26 mouse cellular contexts compared by ENCODE assay signal in genomic region chr4:141386150-141386549, GRCm38 (mm10). TPM values are rescaled to one million over a fixed set of nuclear protein-coding genes. Genes with fewer than 3 reads are reported as not detected.
DNase-seq lines count a peak whose midpoint lies in the region; ATAC-seq and TF ChIP-seq lines count a peak whose summit lies in the region.
"Had no signal": no experiment of that assay in that cellular context is flagged by ENCODE, and none has a peak within 500 bp of the region (broad histone marks: within the 10 kb centered on the region; RNA-seq: fewer than 3 reads in every experiment).

No protein-coding gene starts in this region.

- H3K9me3 ChIP-seq in lung, postnatal 0 days (ENCODE audit: low read length) = no peaks in the 10 kb centered on the region
- no peaks in the 10 kb centered on the region for H3K9me3 ChIP-seq in stomach, postnatal 0 days (ENCODE audit: control insufficient read depth, low read length)
- H3K9me3 ChIP-seq: embryonic facial prominence, embryonic 15.5 days; forebrain, embryonic 10.5 days; heart, embryonic 10.5 days; hindbrain, embryonic 10.5 days; midbrain, embryonic 13.5 days; neural tube, embryonic 15.5 days; stomach, embryonic 15.5 days had no signal

- TF ChIP-seq CTCF in kidney, adult 2 months (conservative IDR thresholded peaks at IDR 0.05; ENCODE audit: insufficient read depth, insufficient read length, low read depth, low read length) = 0 out of 2 replicates have a peak, but pooled peaks have one; percentile 21
- TF ChIP-seq CTCF in lung, postnatal 0 days (IDR thresholded peaks at IDR 0.05) = peak; percentile 15
- peak; percentile 45 for TF ChIP-seq CTCF in stomach, postnatal 0 days (IDR thresholded peaks at IDR 0.05; ENCODE audit: low read depth)

- no peak overlapping the region for H3K27ac ChIP-seq in kidney, adult 2 months (ENCODE audit: insufficient read depth, low read depth, low read length)
- H3K27ac ChIP-seq in lung, postnatal 0 days (ENCODE audit: low read length) = no peak overlapping the region
- H3K27ac ChIP-seq in stomach, postnatal 0 days (replicated peaks) = no peak overlapping the region
- H3K27ac ChIP-seq: embryonic facial prominence, embryonic 15.5 days; forebrain, embryonic 10.5 days; gastrocnemius, adult 2 months; heart, embryonic 10.5 days; hindbrain, embryonic 10.5 days; midbrain, embryonic 13.5 days; neural tube, embryonic 15.5 days; stomach, embryonic 15.5 days had no signal

- ATAC-seq in lung, postnatal 0 days = no peak
- ATAC-seq in stomach, postnatal 0 days (ENCODE audit: low FRiP score, low TSS enrichment) = no peak
- ATAC-seq: midbrain, embryonic 13.5 days had no signal

- H3K27me3 ChIP-seq in kidney, adult 2 months (replicated peaks; ENCODE audit: control insufficient read depth, insufficient read depth, low read length) = no peaks in the 10 kb centered on the region
- H3K27me3 ChIP-seq in lung, postnatal 0 days (replicated peaks; ENCODE audit: insufficient read depth, low read length) = peaks cover 8% of the 10 kb centered on the region; the same call in 1 of the 2 replicates
- no peaks in the 10 kb centered on the region for H3K27me3 ChIP-seq in stomach, postnatal 0 days (ENCODE audit: control insufficient read depth, insufficient read depth, low read length)

- no peak for TF ChIP-seq EP300 in lung, postnatal 0 days (IDR thresholded peaks at IDR 0.05)
- TF ChIP-seq EP300 in stomach, postnatal 0 days (optimal IDR thresholded peaks at IDR 0.05) = no peak

- no peak for TF ChIP-seq POLR2A in kidney, adult 2 months (IDR thresholded peaks at IDR 0.05; ENCODE audit: low read depth, low read length)

- no peak overlapping the region for H3K4me3 ChIP-seq in kidney, adult 2 months (ENCODE audit: insufficient read depth, low read depth, low read length)
- H3K4me3 ChIP-seq in lung, postnatal 0 days (ENCODE audit: low read depth, low read length) = no peak overlapping the region
- no peak overlapping the region for H3K4me3 ChIP-seq in stomach, postnatal 0 days (ENCODE audit: low read depth, low read length)
- H3K4me3 ChIP-seq: embryonic facial prominence, embryonic 15.5 days; forebrain, embryonic 10.5 days; gastrocnemius, adult 2 months; heart, embryonic 10.5 days; hindbrain, embryonic 10.5 days; midbrain, embryonic 13.5 days; neural tube, embryonic 15.5 days; stomach, embryonic 15.5 days had no signal

- no peak overlapping the region for H3K4me2 ChIP-seq in lung, postnatal 0 days (replicated peaks; ENCODE audit: low read depth, low read length)
- no peak overlapping the region for H3K4me2 ChIP-seq in stomach, postnatal 0 days (replicated peaks; ENCODE audit: low read depth)
- H3K4me2 ChIP-seq: embryonic facial prominence, embryonic 15.5 days; midbrain, embryonic 13.5 days; neural tube, embryonic 15.5 days; stomach, embryonic 15.5 days had no signal

- no peak overlapping the region for H3K9ac ChIP-seq in lung, postnatal 0 days (replicated peaks; ENCODE audit: low read depth)
- no peak overlapping the region for H3K9ac ChIP-seq in stomach, postnatal 0 days (ENCODE audit: low read length)
- H3K9ac ChIP-seq: embryonic facial prominence, embryonic 15.5 days; midbrain, embryonic 13.5 days; neural tube, embryonic 15.5 days; stomach, embryonic 15.5 days had no signal

- H3K4me1 ChIP-seq in kidney, adult 2 months (ENCODE audit: control insufficient read depth, insufficient read depth, low read length) = no peaks in the 10 kb centered on the region
- peaks cover 7% of the 10 kb centered on the region for H3K4me1 ChIP-seq in lung, postnatal 0 days (ENCODE audit: insufficient read depth, low read depth, low read length)
- H3K4me1 ChIP-seq in stomach, postnatal 0 days (replicated peaks; ENCODE audit: control insufficient read depth, insufficient read depth) = peaks cover 3% of the 10 kb centered on the region; the same call in 1 of the 2 replicates

- no peak for DNase-seq in kidney, adult 2 months
- DNase-seq in kidney, postnatal 14 days = no peak
- DNase-seq in lung, postnatal 0 days (ENCODE audit: low spot score) = no peak
- no peak for DNase-seq in lung, adult 18-20 months
- DNase-seq in ES-CJ7 (ENCODE audit: low read depth, low spot score) = peak; percentile 50
- no peak for DNase-seq in stomach, postnatal 0 days (ENCODE audit: low spot score)
- no peak for DNase-seq in spleen, postnatal 14 days (ENCODE audit: low spot score in 2 of 2)
- DNase-seq: cerebellum, adult 9-11 months; gastrocnemius, adult 2 months; layer of hippocampus, postnatal 36 days; liver; right cerebral cortex, postnatal 25 days; thymus, adult 2 months had no signal

- 80% methylated on average over 7 of the region's 7 CpGs for WGBS in kidney, adult 2 months
- WGBS in lung, postnatal 0 days = 73% methylated on average over 7 of the region's 7 CpGs
- 70% methylated on average over 7 of the region's 7 CpGs for WGBS in stomach, postnatal 0 days

- H3K36me3 ChIP-seq in kidney, adult 2 months (ENCODE audit: control insufficient read depth, insufficient read depth, low read length) = no peaks in the 10 kb centered on the region
- no peaks in the 10 kb centered on the region for H3K36me3 ChIP-seq in lung, postnatal 0 days (ENCODE audit: insufficient read depth, low read length)
- H3K36me3 ChIP-seq in stomach, postnatal 0 days (ENCODE audit: control insufficient read depth, insufficient read depth, low read length) = no peaks in the 10 kb centered on the region
- H3K36me3 ChIP-seq: embryonic facial prominence, embryonic 15.5 days; forebrain, embryonic 10.5 days; heart, embryonic 10.5 days; hindbrain, embryonic 10.5 days; midbrain, embryonic 13.5 days; stomach, embryonic 15.5 days had no signal

RNA-seq across cellular contexts. Expression of gene Clcnka, which starts 12.4 kb away (rescaled TPM):
- polyA plus RNA-seq in kidney, adult 2 months (2012; rRNA removed) = 99.3 and 105 TPM in 2 replicates
- polyA plus RNA-seq in lung, postnatal 0 days (2015; fragmentation: Nextera tagmentation; extraction: Ambion mirVana) = 0.07 and 0.11 TPM in 2 replicates
- 0.08 TPM in 1 of 2 replicates, not detected in the other for polyA plus RNA-seq in stomach, postnatal 0 days (2015; fragmentation: Nextera tagmentation; extraction: Ambion mirVana)
- polyA plus RNA-seq: heart, postnatal 0 days; large intestine, adult 2 months; midbrain, embryonic 13.5 days; neural tube, embryonic 15.5 days; urinary bladder, adult 2 months had no signal

RNA-seq across cellular contexts. Expression of gene Fam131c, which starts 18.1 kb away (rescaled TPM):
- polyA plus RNA-seq in kidney, adult 2 months (2012; rRNA removed) = 1.8 and 2.0 TPM in 2 replicates
- 0.79 and 0.83 TPM in 2 replicates for polyA plus RNA-seq in lung, postnatal 0 days (2015; fragmentation: Nextera tagmentation; extraction: Ambion mirVana)
- polyA plus RNA-seq in stomach, postnatal 0 days (2015; fragmentation: Nextera tagmentation; extraction: Ambion mirVana) = 3.4 and 3.6 TPM in 2 replicates

RNA-seq across cellular contexts. Expression of gene Clcnkb, which starts 29.7 kb away (rescaled TPM):
- polyA plus RNA-seq in kidney, adult 2 months (2012; rRNA removed) = 286 and 318 TPM in 2 replicates
- not detected in 2 replicates for polyA plus RNA-seq in lung, postnatal 0 days (2015; fragmentation: Nextera tagmentation; extraction: Ambion mirVana)
- not detected in 2 replicates for polyA plus RNA-seq in stomach, postnatal 0 days (2015; fragmentation: Nextera tagmentation; extraction: Ambion mirVana)
- polyA plus RNA-seq: embryonic facial prominence, embryonic 15.5 days; forebrain, embryonic 10.5 days; hindbrain, embryonic 10.5 days; large intestine, adult 2 months; midbrain, embryonic 13.5 days; stomach, embryonic 15.5 days had no signal

RNA-seq across cellular contexts. Expression of gene Hspb7, which starts 34.4 kb away (rescaled TPM):
- polyA plus RNA-seq in kidney, adult 2 months (2012; rRNA removed) = 2.9 and 9.5 TPM in 2 replicates
- polyA plus RNA-seq in lung, postnatal 0 days (2015; fragmentation: Nextera tagmentation; extraction: Ambion mirVana) = 1.9 and 2.3 TPM in 2 replicates
- polyA plus RNA-seq in stomach, postnatal 0 days (2015; fragmentation: Nextera tagmentation; extraction: Ambion mirVana) = 2.3 and 3.5 TPM in 2 replicates
- polyA plus RNA-seq: forebrain, embryonic 10.5 days; hindbrain, embryonic 10.5 days; kidney, embryonic 14.5 days; midbrain, embryonic 13.5 days had no signal

RNA-seq across cellular contexts. Expression of gene Srarp, which starts 49.8 kb away (rescaled TPM):
- polyA plus RNA-seq in kidney, adult 2 months (2012; rRNA removed) = 0.11 and 0.14 TPM in 2 replicates
- not detected in 2 replicates for polyA plus RNA-seq in lung, postnatal 0 days (2015; fragmentation: Nextera tagmentation; extraction: Ambion mirVana)
- not detected in 2 replicates for polyA plus RNA-seq in stomach, postnatal 0 days (2015; fragmentation: Nextera tagmentation; extraction: Ambion mirVana)
- polyA plus RNA-seq: embryonic facial prominence, embryonic 15.5 days; forebrain, embryonic 10.5 days; heart, embryonic 10.5 days; heart, postnatal 0 days; hindbrain, embryonic 10.5 days; kidney, embryonic 14.5 days; lung, embryonic 16.5 days; midbrain, embryonic 13.5 days; spleen, adult 2 months; stomach, embryonic 15.5 days had no signal

Comparison
In these comparisons a context has a peak if more than half of its experiments do, and no peak if none do; other contexts are left out.
1. RNA of gene Clcnka, which starts 12.4 kb away (polyA plus RNA-seq): 99.3 to 105 TPM in kidney, adult 2 months; 0.07 to 0.11 TPM in lung, postnatal 0 days and 0.08 TPM in stomach, postnatal 0 days; every median in the first group is over 10 times any median in the second.
2. RNA of gene Clcnkb, which starts 29.7 kb away (polyA plus RNA-seq): 286 to 318 TPM in kidney, adult 2 months; not detected in lung, postnatal 0 days and not detected in stomach, postnatal 0 days; every median in the first group is over 100 times any median in the second.
3. Peak in every context shown above with its lines, with median percentiles within 50 percentile points of each other: CTCF ChIP-seq.